Mouse (Mus musculus) spleen, postnatal 10 days (tissue): Measurements from ENCODE around the gene Ccdc151.
A peak's percentile ranks its signal among the peaks of the same experiment; 100 is the strongest.

ENCODE experiments used
- DNase-seq, 2 experiments: peaks; one replicate each; pipeline ENCODE4 v3.0.0; 2021 to 2022; ENCODE audit warnings: low spot score in 2 of 2

Gene Ccdc151

GRCm38 (mm10) chr9:22002194-22003162, at the start of gene Ccdc151, which contains the start of gene Prkcsh:
Gene Ccdc151 (minus strand): TSS chr9:22002634.
Gene Prkcsh (plus strand): TSS chr9:22002806.
- peak; percentile 96 to 99 for DNase-seq

GRCm38 (mm10) chr9:22051958-22052254, 49.5 kb upstream of the Ccdc151 start, which contains the start of gene Elavl3:
Gene Elavl3 (minus strand): TSS chr9:22052023.
- no peak for DNase-seq

GRCm38 (mm10) chr9:22051161-22051957, 48.9 kb upstream of the Ccdc151 start:
- no peak for DNase-seq

- peak; percentile 47 to 70 for DNase-seq
Observed at GRCm38 (mm10) chr9:22050351-22050889, 48.0 kb upstream of the Ccdc151 start.

GRCm38 (mm10) chr9:22049721-22050270, 47.4 kb upstream of the Ccdc151 start:
- DNase-seq = no peak

- DNase-seq = no peak
Observed at GRCm38 (mm10) chr9:22049315-22049714, 46.9 kb upstream of the Ccdc151 start.

- DNase-seq = no peak
Observed at GRCm38 (mm10) chr9:22047329-22047728, 44.9 kb upstream of the Ccdc151 start.

- no peak for DNase-seq
Observed at GRCm38 (mm10) chr9:22041832-22042231, 39.4 kb upstream of the Ccdc151 start.

- no peak for DNase-seq
Observed at GRCm38 (mm10) chr9:22037826-22038225, 35.4 kb upstream of the Ccdc151 start.

- no peak for DNase-seq
Observed at GRCm38 (mm10) chr9:22035300-22036044, 33.0 kb upstream of the Ccdc151 start.

- no peak for DNase-seq
Observed at GRCm38 (mm10) chr9:22030386-22030785, 28.0 kb upstream of the Ccdc151 start.

- DNase-seq = no peak
Observed at GRCm38 (mm10) chr9:22028467-22028866, 26.0 kb upstream of the Ccdc151 start.

- DNase-seq = no peak
Observed at GRCm38 (mm10) chr9:22024592-22024991, 22.2 kb upstream of the Ccdc151 start.

- DNase-seq = no peak
Observed at GRCm38 (mm10) chr9:22017208-22017825, 14.9 kb upstream of the Ccdc151 start.

GRCm38 (mm10) chr9:22016245-22016644, 13.8 kb upstream of the Ccdc151 start:
- no peak for DNase-seq

GRCm38 (mm10) chr9:22012731-22013130, 10.3 kb upstream of the Ccdc151 start:
- no peak for DNase-seq

GRCm38 (mm10) chr9:22011055-22011454, 8.6 kb upstream of the Ccdc151 start:
- DNase-seq = no peak

GRCm38 (mm10) chr9:22004546-22004945, 2.1 kb upstream of the Ccdc151 start:
- no peak for DNase-seq

GRCm38 (mm10) chr9:22003163-22003554, 725 bp upstream of the Ccdc151 start:
- DNase-seq = peak in 1 of 2 experiments; percentile 59

- no peak for DNase-seq
Observed at GRCm38 (mm10) chr9:22001633-22002032, 801 bp downstream of the Ccdc151 start.

GRCm38 (mm10) chr9:22000296-22000695, 2.1 kb downstream of the Ccdc151 start:
- DNase-seq = no peak
